Mouse (Mus musculus) MEL (cell line): ENCODE measurements around the gene Nudt22. TPM values are rescaled to one million over a fixed set of nuclear protein-coding genes. Genes with fewer than 3 reads are reported as not detected.

Source experiments
- DNase-seq: peaks from one replicate; pipeline ENCODE4 v3.0.0; 2011; ENCODE audit warnings: low read depth, low spot score
- H3K27ac ChIP-seq: 2 replicates; pipeline ENCODE4 v1.5.1; 2012; ENCODE audit warnings: low read depth, mild to moderate bottlenecking, control low read depth, low read length, moderate library complexity; ENCODE audit not compliant: control insufficient read depth
- H3K27me3 ChIP-seq, 2 experiments: fragments of 150-350 bp in 1 of 2; sonication (generic) in 1 of 2; 2 replicates each; pipeline ENCODE4 v1.6.1; 2012; ENCODE audit warnings: low read length in 2 of 2, mild to moderate bottlenecking in 2 of 2, improper control_type of control experiment in 1 of 2, moderate library complexity in 1 of 2; ENCODE audit not compliant: insufficient read depth in 2 of 2, control insufficient read depth in 1 of 2
- H3K36me3 ChIP-seq, 2 experiments: 2 replicates each; pipeline ENCODE4 v1.6.1; 2012 to 2014; ENCODE audit warnings: low read length in 2 of 2, improper control_type of control experiment in 1 of 2, inconsistent platforms in 1 of 2, mild to moderate bottlenecking in 1 of 2; ENCODE audit not compliant: insufficient read depth in 2 of 2, control insufficient read depth in 1 of 2
- H3K4me1 ChIP-seq, 2 experiments: fragments of 150-350 bp in 1 of 2; sonication (generic) in 1 of 2; 2 replicates each; pipeline ENCODE4 v1.6.1; 2012; ENCODE audit warnings: low read length in 2 of 2, improper control_type of control experiment in 1 of 2, mild to moderate bottlenecking in 1 of 2; ENCODE audit not compliant: insufficient read depth in 2 of 2, control insufficient read depth in 1 of 2
- H3K4me3 ChIP-seq, 2 experiments: fragments of 150-350 bp in 1 of 2; sonication (generic) in 1 of 2; 2 replicates each; pipeline ENCODE4 v1.5.1; 2012; ENCODE audit warnings: low read depth in 2 of 2, low read length in 2 of 2, mild to moderate bottlenecking in 2 of 2, moderate library complexity in 2 of 2, control low read depth in 1 of 2, improper control_type of control experiment in 1 of 2; ENCODE audit not compliant: control insufficient read depth in 1 of 2, insufficient read depth in 1 of 2
- H3K79me2 ChIP-seq: 2 replicates; pipeline ENCODE4 v1.6.1; 2012; ENCODE audit warnings: mild to moderate bottlenecking, low read length, moderate library complexity; ENCODE audit not compliant: control insufficient read depth, poor library complexity, insufficient read depth
- H3K9ac ChIP-seq: 2 replicates; pipeline ENCODE4 v1.6.1; 2012; ENCODE audit warnings: low read depth, mild to moderate bottlenecking, control low read depth, low read length, moderate library complexity; ENCODE audit not compliant: control insufficient read depth, poor library complexity, severe bottlenecking
- H3K9me3 ChIP-seq: fragments of 150-350 bp; sonication (generic); replicated peaks from 2 replicates; pipeline ENCODE4 v1.6.1; 2012; ENCODE audit warnings: mild to moderate bottlenecking, low read length, improper control_type of control experiment, moderate library complexity; ENCODE audit not compliant: insufficient read depth
- BHLHE40 ChIP-seq: IDR thresholded peaks from 2 replicates; pipeline ENCODE4 v1.6.1; 2012; ENCODE audit warnings: low read depth, mild to moderate bottlenecking, inconsistent platforms, low read length, improper control_type of control experiment, borderline replicate concordance
- CHD1 ChIP-seq: IDR thresholded peaks from 2 replicates; pipeline ENCODE4 v1.6.1; 2012; ENCODE audit warnings: low read depth, mild to moderate bottlenecking, inconsistent platforms, low read length, improper control_type of control experiment
- CHD2 ChIP-seq: IDR thresholded peaks from 2 replicates; pipeline ENCODE4 v1.6.1; 2011; ENCODE audit warnings: low read length, improper control_type of control experiment
- E2F4 ChIP-seq: IDR thresholded peaks from 2 replicates; pipeline ENCODE4 v1.6.1; 2011; ENCODE audit warnings: low read depth, low read length, improper control_type of control experiment, borderline replicate concordance
- ETS1 ChIP-seq: IDR thresholded peaks from 2 replicates; pipeline ENCODE4 v1.6.1; 2012; ENCODE audit warnings: low read depth, mild to moderate bottlenecking, inconsistent platforms, low read length, improper control_type of control experiment, moderate library complexity
- GABPA ChIP-seq: IDR thresholded peaks from 2 replicates; pipeline ENCODE4 v1.6.1; 2012; ENCODE audit warnings: low read depth, mild to moderate bottlenecking, inconsistent platforms, low read length, improper control_type of control experiment, moderate library complexity
- GATA1 ChIP-seq: IDR thresholded peaks from 2 replicates; pipeline ENCODE4 v1.6.1; 2011; ENCODE audit warnings: low read depth, low read length, improper control_type of control experiment
- HCFC1 ChIP-seq: IDR thresholded peaks from 2 replicates; pipeline ENCODE4 v1.6.1; 2012; ENCODE audit warnings: low read depth, mild to moderate bottlenecking, inconsistent platforms, low read length, improper control_type of control experiment, moderate library complexity
- JUND ChIP-seq: IDR thresholded peaks from 2 replicates; pipeline ENCODE4 v1.6.1; 2011; ENCODE audit warnings: low read depth, mild to moderate bottlenecking, improper control_type of control experiment, low read length
- KAT2A ChIP-seq: conservative IDR thresholded peaks from 2 replicates; pipeline ENCODE4 v1.6.1; 2012; ENCODE audit warnings: low read depth, low read length, improper control_type of control experiment, inconsistent platforms
- MAX ChIP-seq: IDR thresholded peaks from 2 replicates; pipeline ENCODE4 v1.6.1; 2011; ENCODE audit warnings: low read length, improper control_type of control experiment
- MAZ ChIP-seq: IDR thresholded peaks from 2 replicates; pipeline ENCODE4 v1.6.1; 2012; ENCODE audit warnings: low read depth, mild to moderate bottlenecking, inconsistent platforms, low read length, improper control_type of control experiment
- MEF2A ChIP-seq: IDR thresholded peaks from 2 replicates; pipeline ENCODE4 v1.6.1; 2014; ENCODE audit warnings: low read depth, mild to moderate bottlenecking, inconsistent platforms, low read length, improper control_type of control experiment; ENCODE audit not compliant: poor library complexity, insufficient replicate concordance, severe bottlenecking; ENCODE audit errors: extremely low read depth
- MXI1 ChIP-seq: IDR thresholded peaks from 2 replicates; pipeline ENCODE4 v1.6.1; 2011; ENCODE audit warnings: mild to moderate bottlenecking, low read depth, low read length, improper control_type of control experiment
- MYB ChIP-seq: IDR thresholded peaks from 2 replicates; pipeline ENCODE4 v1.6.1; 2011; ENCODE audit warnings: mild to moderate bottlenecking, low read depth, low read length, improper control_type of control experiment
- NELFE ChIP-seq: IDR thresholded peaks from 2 replicates; pipeline ENCODE4 v1.6.1; 2011; ENCODE audit warnings: low read depth, low read length, improper control_type of control experiment
- POLR2A ChIP-seq, 2 experiments: IDR thresholded peaks; 2 replicates each; pipeline ENCODE4 v1.6.1; 2011 to 2012; ENCODE audit warnings: low read length in 2 of 2, mild to moderate bottlenecking in 2 of 2, control low read depth in 1 of 2, improper control_type of control experiment in 1 of 2, low read depth in 1 of 2, moderate library complexity in 1 of 2; ENCODE audit not compliant: control insufficient read depth in 1 of 2, insufficient read depth in 1 of 2, poor library complexity in 1 of 2
- POLR2AphosphoS2 ChIP-seq: IDR thresholded peaks from 2 replicates; pipeline ENCODE4 v1.6.1; 2011; ENCODE audit warnings: low read length, improper control_type of control experiment
- POLR2AphosphoS5 ChIP-seq: IDR thresholded peaks from 2 replicates; pipeline ENCODE4 v1.6.1; 2012; ENCODE audit warnings: low read depth, borderline replicate concordance, mild to moderate bottlenecking, inconsistent platforms, low read length, moderate library complexity, mixed read lengths
- RAD21 ChIP-seq: IDR thresholded peaks from 2 replicates; pipeline ENCODE4 v1.6.1; 2011; ENCODE audit warnings: mild to moderate bottlenecking, low read depth, low read length, improper control_type of control experiment
- RCOR1 ChIP-seq: IDR thresholded peaks from 2 replicates; pipeline ENCODE4 v1.6.1; 2012; ENCODE audit warnings: low read depth, mild to moderate bottlenecking, inconsistent platforms, low read length, improper control_type of control experiment
- TAL1 ChIP-seq: IDR thresholded peaks from 2 replicates; pipeline ENCODE4 v1.6.1; 2012; ENCODE audit warnings: mild to moderate bottlenecking, inconsistent platforms, low read length, moderate library complexity, mixed read lengths
- TBP ChIP-seq: IDR thresholded peaks from 2 replicates; pipeline ENCODE4 v1.8.0; 2011; ENCODE audit warnings: low read depth, low read length, improper control_type of control experiment
- TCF12 ChIP-seq: IDR thresholded peaks from 2 replicates; pipeline ENCODE4 v1.6.1; 2014; ENCODE audit warnings: low read depth, mild to moderate bottlenecking, inconsistent platforms, low read length, improper control_type of control experiment, moderate library complexity
- UBTF ChIP-seq: IDR thresholded peaks from 2 replicates; pipeline ENCODE4 v1.6.1; 2012; ENCODE audit warnings: low read depth, mild to moderate bottlenecking, inconsistent platforms, low read length, improper control_type of control experiment, moderate library complexity, borderline replicate concordance; ENCODE audit not compliant: insufficient read depth
- USF2 ChIP-seq, 2 experiments: IDR thresholded peaks; 2 replicates each; pipeline ENCODE4 v1.6.1; 2011 to 2012; ENCODE audit warnings: improper control_type of control experiment in 2 of 2, low read length in 2 of 2, borderline replicate concordance in 1 of 2, inconsistent platforms in 1 of 2, low read depth in 1 of 2, mild to moderate bottlenecking in 1 of 2; ENCODE audit not compliant: insufficient read depth in 1 of 2
- ZKSCAN1 ChIP-seq: IDR thresholded peaks from 2 replicates; pipeline ENCODE4 v1.6.1; 2012; ENCODE audit warnings: low read depth, mild to moderate bottlenecking, inconsistent platforms, low read length, improper control_type of control experiment, moderate library complexity
- ZMIZ1 ChIP-seq: IDR thresholded peaks from 2 replicates; pipeline ENCODE4 v1.6.1; 2012; ENCODE audit warnings: low read depth, mild to moderate bottlenecking, inconsistent platforms, low read length, improper control_type of control experiment, moderate library complexity
- ZNF384 ChIP-seq: IDR thresholded peaks from 2 replicates; pipeline ENCODE4 v1.6.1; 2012; ENCODE audit warnings: low read depth, mild to moderate bottlenecking, inconsistent platforms, low read length, improper control_type of control experiment
- polyA plus RNA-seq, 2 experiments: library from polyadenylated mRNA; stranded (reverse) in 1 of 2; unstranded in 1 of 2; fragments of >175 nt in 1 of 2; fragments of >200 nt in 1 of 2; gene quantifications; 2 replicates each; pipeline versions ENCODE4 v1.2.1 to v1.2.4; 2012; ENCODE audit warnings: low replicate concordance in 2 of 2, low read depth in 1 of 2; ENCODE audit not compliant: insufficient read length in 2 of 2, insufficient read depth in 1 of 2, missing spikeins in 1 of 2
- total RNA-seq: library from RNA; depleted of rRNA; stranded (reverse); fragments of 300-350 nt; gene quantifications from 2 replicates; pipeline ENCODE4 v1.2.3, GENCODE M21; 2012

The Nudt22 gene
- total and polyA plus RNA-seq, 3 experiments: 30.8 to 32.1 TPM; not detected in 1

DNA sequence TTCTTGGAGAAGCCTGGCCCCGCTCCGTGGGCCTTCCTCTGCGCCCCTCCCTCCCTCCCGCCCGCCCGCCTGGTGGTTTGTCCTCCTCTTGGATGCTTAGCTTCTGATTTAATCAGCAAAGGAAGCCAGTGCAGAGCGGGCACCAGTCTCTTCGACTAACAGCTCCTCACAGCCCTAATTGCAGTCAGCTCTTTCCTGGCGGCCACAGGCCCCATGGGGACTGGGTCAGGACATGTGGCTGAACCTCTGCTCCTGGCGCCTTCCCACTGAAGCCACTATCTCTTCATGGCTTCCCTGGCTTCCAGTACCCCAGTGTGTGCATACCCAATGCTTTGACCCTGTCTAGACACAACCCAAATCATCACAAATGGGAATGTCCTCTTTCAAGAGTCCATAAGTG, 39.5 kb downstream of the Nudt22 start:
- Histone ChIP-seq H3K27me3 (no peaks in the 10 kb centered on the region), H3K27ac (no peak overlapping the region), H3K4me3 (no peak overlapping the region), H3K9ac (no peak overlapping the region), H3K79me2 (peaks cover 1% of the 10 kb centered on the region; the same call in 1 of the 2 replicates), H3K36me3 (peaks cover 2 to 3% of the 10 kb centered on the region in 2 experiments; a peak in 2 of 4 replicates), H3K9me3 (no peaks in the 10 kb centered on the region), H3K4me1 (0 out of 4 replicates have a peak, but pooled peaks cover 0 to 3% of the 10 kb centered on the region in 2 experiments)
- no peak for TF ChIP-seq CHD2
- no peak for TF ChIP-seq RAD21
- TF ChIP-seq GABPA: no peak
- TF ChIP-seq HCFC1: no peak
- TF ChIP-seq USF2 (IDR thresholded peaks at IDR 0.05; ENCODE audit: borderline replicate concordance in 1 of 2, insufficient read depth in 1 of 2, low read depth in 1 of 2, low read length in 2 of 2): no peak
- TF ChIP-seq ETS1: no peak
- TF ChIP-seq UBTF: no peak
- no peak for TF ChIP-seq KAT2A
- no peak for TF ChIP-seq E2F4
- TF ChIP-seq TBP: no peak
- no peak for TF ChIP-seq ZKSCAN1
- no peak for TF ChIP-seq NELFE
- no peak for DNase-seq

DNA sequence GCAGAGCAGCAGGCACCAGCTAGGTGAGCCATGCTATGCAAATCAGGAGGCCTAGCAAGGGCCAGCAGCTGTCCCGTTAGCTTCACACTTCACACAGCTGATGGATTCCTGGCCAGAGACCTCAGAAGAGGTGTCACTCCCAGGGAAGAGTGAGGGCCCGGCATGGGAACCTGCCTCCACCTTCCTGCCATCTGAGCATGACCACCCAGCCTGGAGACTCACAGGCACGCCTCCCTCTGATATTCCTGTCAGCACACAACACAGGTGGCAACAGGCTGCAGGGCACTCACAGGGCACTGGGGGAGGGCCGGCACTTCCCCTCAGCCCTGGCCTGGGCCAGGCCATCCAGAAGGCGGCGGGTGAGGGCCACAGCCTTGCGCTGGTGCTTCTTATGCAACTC, 40.5 kb downstream of the Nudt22 start:
- Histone ChIP-seq H3K4me1 (0 out of 4 replicates have a peak, but pooled peaks cover 0 to 3% of the 10 kb centered on the region in 2 experiments), H3K27ac (no peak overlapping the region), H3K9me3 (no peaks in the 10 kb centered on the region), H3K4me3 (no peak overlapping the region), H3K27me3 (no peaks in the 10 kb centered on the region), H3K9ac (no peak overlapping the region), H3K79me2 (peaks cover 1% of the 10 kb centered on the region; the same call in 1 of the 2 replicates), H3K36me3 (peaks cover 2 to 3% of the 10 kb centered on the region in 2 experiments; a peak in 2 of 4 replicates)
- no peak for DNase-seq
- TF ChIP-seq POLR2AphosphoS2: no peak
- TF ChIP-seq POLR2A (IDR thresholded peaks at IDR 0.05; ENCODE audit: control insufficient read depth in 1 of 2, insufficient read depth in 1 of 2, low read depth in 1 of 2, low read length in 2 of 2, poor library complexity in 1 of 2): no peak
- TF ChIP-seq MAX: no peak
- no peak for TF ChIP-seq HCFC1
- TF ChIP-seq MEF2A: no peak
- TF ChIP-seq ZMIZ1: no peak
- TF ChIP-seq TBP: no peak
- TF ChIP-seq TCF12: no peak
- TF ChIP-seq RCOR1: no peak
- TF ChIP-seq CHD1: no peak
- TF ChIP-seq BHLHE40: no peak
- no peak for TF ChIP-seq MYB
- TF ChIP-seq UBTF: no peak
- TF ChIP-seq MXI1: no peak
- TF ChIP-seq GATA1: no peak
- TF ChIP-seq TAL1: no peak
- TF ChIP-seq JUND: no peak
- TF ChIP-seq POLR2AphosphoS5: no peak
- TF ChIP-seq MAZ: no peak
- TF ChIP-seq ZNF384: no peak
